Mouse (Mus musculus) midbrain, embryonic 10.5 days (tissue): ENCODE data around the gene Pde9a. TPM values are rescaled to one million over a fixed set of nuclear protein-coding genes. Genes with fewer than 3 reads are reported as not detected.

Experiments
- DNase-seq: peaks from one replicate; pipeline ENCODE4 v3.0.0-alpha.2; 2017; ENCODE audit warnings: low spot score
- H3K27ac ChIP-seq: fragments of 300-500 bp; sonication (generic); replicated peaks from 2 replicates; pipeline ENCODE4 v1.5.1; 2016; ENCODE audit warnings: mild to moderate bottlenecking
- H3K27me3 ChIP-seq: fragments of 300-500 bp; sonication (generic); 2 replicates; pipeline ENCODE4 v1.6.1; 2016; ENCODE audit warnings: low read depth, mild to moderate bottlenecking; ENCODE audit not compliant: poor library complexity, severe bottlenecking
- H3K36me3 ChIP-seq: fragments of 300-500 bp; sonication (generic); 2 replicates; pipeline ENCODE4 v1.6.1; 2016; ENCODE audit warnings: mild to moderate bottlenecking, moderate library complexity
- H3K4me1 ChIP-seq: fragments of 300-500 bp; sonication (generic); 2 replicates; pipeline ENCODE4 v1.6.1; 2016
- H3K4me3 ChIP-seq: fragments of 300-500 bp; sonication (generic); 2 replicates; pipeline ENCODE4 v1.5.1; 2016; ENCODE audit warnings: mild to moderate bottlenecking, moderate library complexity
- H3K9me3 ChIP-seq: fragments of 300-500 bp; sonication (generic); replicated peaks from 2 replicates; pipeline ENCODE4 v1.6.1; 2016; ENCODE audit warnings: mild to moderate bottlenecking
- WGBS: fragments of 180-500 bp; shearing (Covaris S2); methylation state at CpG from one replicate; pipeline ENCODE4 v1.1.7; 2016; 5-methylcytosine and 5-hydroxymethylcytosine counted together
- polyA plus RNA-seq: library from polyadenylated mRNA; unstranded; fragments of >200 nt; fragmentation: Nextera tagmentation; extraction: Ambion mirVana; gene quantifications from 2 replicates; pipeline ENCODE4 v1.2.1, GENCODE M21; 2016

The Pde9a gene
- polyA plus RNA-seq, 1 experiment from 2014 or later: 12.1 TPM

DNA sequence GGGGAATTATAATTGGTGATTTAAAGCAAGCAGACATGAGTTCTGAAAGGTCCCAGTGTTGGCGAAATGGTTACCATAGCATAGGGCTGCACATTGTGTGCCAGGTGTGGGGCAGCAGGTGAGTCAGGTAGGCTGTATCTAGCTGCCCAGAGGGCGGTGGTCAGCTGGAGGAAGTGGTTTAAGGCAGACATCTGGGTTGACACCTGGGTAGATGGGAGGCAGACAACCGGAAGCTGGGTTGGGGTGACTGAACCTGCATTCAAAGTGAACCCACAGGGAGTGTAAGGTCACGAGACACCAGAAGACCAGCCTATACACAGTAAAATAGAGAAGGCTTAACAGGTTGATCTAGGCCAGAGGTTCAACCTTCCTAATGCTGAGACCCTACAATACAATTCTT is 54.0 kb downstream of the Pde9a start:
- H3K27me3 ChIP-seq: 0 out of 2 replicates have a peak, but pooled peaks cover 3% of the 10 kb centered on the region
- H3K9me3 ChIP-seq: no peaks in the 10 kb centered on the region
- 88% methylated on average over 4 of the region's 4 CpGs for WGBS
- no peaks in the 10 kb centered on the region for H3K36me3 ChIP-seq
- peaks cover 29% of the 10 kb centered on the region for H3K4me1 ChIP-seq
- DNase-seq: no peak
- H3K27ac ChIP-seq: no peak overlapping the region
- H3K4me3 ChIP-seq: no peak overlapping the region

DNA sequence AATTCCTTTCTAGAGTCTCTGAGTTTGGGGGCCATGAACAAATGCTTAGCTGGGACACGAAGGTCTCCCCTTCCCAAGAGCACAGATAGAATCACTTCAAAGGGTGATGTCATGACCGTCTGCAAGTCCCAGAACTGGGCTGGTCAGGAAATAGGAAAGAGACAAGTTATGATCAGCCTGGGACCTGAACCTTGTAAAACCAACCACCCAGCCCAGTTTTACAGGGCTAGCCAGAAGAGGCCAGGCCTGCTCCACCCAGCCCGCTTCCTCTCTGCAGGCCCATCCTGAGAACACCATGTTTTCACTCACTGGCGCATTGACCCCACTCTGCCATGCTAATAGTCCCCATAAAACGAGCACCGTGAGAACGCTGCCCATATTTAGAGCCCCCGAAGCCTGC is 56.5 kb downstream of the Pde9a start:
- WGBS: 90% methylated on average over 8 of the region's 8 CpGs
- no peak overlapping the region for H3K27ac ChIP-seq

GRCm38 (mm10) chr17:31444251-31444650 is 58.2 kb downstream of the Pde9a start:
- Histone ChIP-seq H3K27ac (peak overlapping the region; percentile 23; the same call in 1 of the 2 replicates), H3K4me3 (no peak overlapping the region), H3K4me1 (peaks cover 14% of the 10 kb centered on the region), H3K27me3 (no peaks in the 10 kb centered on the region), H3K36me3 (peaks cover 5% of the 10 kb centered on the region; the same call in 1 of the 2 replicates), H3K9me3 (no peaks in the 10 kb centered on the region)
- 74% methylated on average over 7 of the region's 7 CpGs for WGBS
- DNase-seq: no peak

More for the DNA sequence above, 56.5 kb downstream of the Pde9a start:
- Histone ChIP-seq H3K36me3 (peaks cover 3% of the 10 kb centered on the region; the same call in 1 of the 2 replicates), H3K9me3 (no peaks in the 10 kb centered on the region), H3K27me3 (no peaks in the 10 kb centered on the region), H3K4me1 (peaks cover 14% of the 10 kb centered on the region), H3K4me3 (no peak overlapping the region)
- DNase-seq: no peak

- WGBS: 71% methylated on average over 7 of the region's 7 CpGs
Observed at GRCm38 (mm10) chr17:31445061-31445731, 59.2 kb downstream of the Pde9a start.

GRCm38 (mm10) chr17:31447766-31448165 is 61.8 kb downstream of the Pde9a start:
- Histone ChIP-seq H3K4me1 (peaks cover 26% of the 10 kb centered on the region), H3K27me3 (no peaks in the 10 kb centered on the region), H3K27ac (no peak overlapping the region), H3K4me3 (no peak overlapping the region), H3K9me3 (no peaks in the 10 kb centered on the region), H3K36me3 (peaks cover 5% of the 10 kb centered on the region; the same call in 1 of the 2 replicates)
- 89% methylated on average over 5 of the region's 5 CpGs for WGBS
- DNase-seq: no peak

More at GRCm38 (mm10) chr17:31445061-31445731, 59.2 kb downstream of the Pde9a start:
- Histone ChIP-seq H3K4me1 (peaks cover 14% of the 10 kb centered on the region), H3K9me3 (no peaks in the 10 kb centered on the region), H3K27me3 (no peaks in the 10 kb centered on the region), H3K27ac (no peak overlapping the region), H3K4me3 (no peak overlapping the region), H3K36me3 (peaks cover 5% of the 10 kb centered on the region; the same call in 1 of the 2 replicates)
- DNase-seq: no peak

GRCm38 (mm10) chr17:31448519-31448918 is 62.5 kb downstream of the Pde9a start:
- H3K27ac ChIP-seq: no peak overlapping the region
- H3K4me1 ChIP-seq: peaks cover 24% of the 10 kb centered on the region
- no peaks in the 10 kb centered on the region for H3K27me3 ChIP-seq
- 78% methylated on average over 1 of the region's 1 CpGs for WGBS
- no peaks in the 10 kb centered on the region for H3K9me3 ChIP-seq
- no peak overlapping the region for H3K4me3 ChIP-seq
- no peak for DNase-seq
- peaks cover 5% of the 10 kb centered on the region; the same call in 1 of the 2 replicates for H3K36me3 ChIP-seq

GRCm38 (mm10) chr17:31450206-31450605 is 64.2 kb downstream of the Pde9a start:
- WGBS: 88% methylated on average over 3 of the region's 3 CpGs
- Histone ChIP-seq H3K36me3 (peaks cover 6% of the 10 kb centered on the region; the same call in 1 of the 2 replicates), H3K27me3 (no peaks in the 10 kb centered on the region), H3K27ac (0 out of 2 replicates have a peak overlapping the region, but pooled peaks have one; percentile 1), H3K9me3 (no peaks in the 10 kb centered on the region), H3K4me3 (no peak overlapping the region), H3K4me1 (peaks cover 13% of the 10 kb centered on the region)
- no peak for DNase-seq

GRCm38 (mm10) chr17:31451179-31451708 is 65.2 kb downstream of the Pde9a start:
- Histone ChIP-seq H3K4me1 (peaks cover 16% of the 10 kb centered on the region), H3K27ac (peak overlapping the region; percentile 68), H3K36me3 (peaks cover 8% of the 10 kb centered on the region; the same call in 1 of the 2 replicates), H3K9me3 (no peaks in the 10 kb centered on the region), H3K4me3 (no peak overlapping the region), H3K27me3 (no peaks in the 10 kb centered on the region)
- 62% methylated on average over 8 of the region's 8 CpGs for WGBS
- no peak for DNase-seq

GRCm38 (mm10) chr17:31452816-31453215 is 66.8 kb downstream of the Pde9a start:
- Histone ChIP-seq H3K4me3 (no peak overlapping the region), H3K27me3 (no peaks in the 10 kb centered on the region), H3K4me1 (peaks cover 16% of the 10 kb centered on the region), H3K9me3 (no peaks in the 10 kb centered on the region), H3K36me3 (peaks cover 4% of the 10 kb centered on the region; the same call in 1 of the 2 replicates), H3K27ac (no peak overlapping the region)
- no peak for DNase-seq
- 75% methylated on average over 2 of the region's 2 CpGs for WGBS

GRCm38 (mm10) chr17:31453476-31453875 is 67.5 kb downstream of the Pde9a start:
- WGBS: 83% methylated on average over 3 of the region's 3 CpGs

GRCm38 (mm10) chr17:31454056-31454455 is 68.0 kb downstream of the Pde9a start:
- WGBS: 89% methylated on average over 9 of the region's 9 CpGs
- no peak overlapping the region for H3K4me3 ChIP-seq
- no peaks in the 10 kb centered on the region for H3K9me3 ChIP-seq
- H3K27ac ChIP-seq: no peak overlapping the region
- H3K27me3 ChIP-seq: no peaks in the 10 kb centered on the region
- peaks cover 4% of the 10 kb centered on the region; the same call in 1 of the 2 replicates for H3K36me3 ChIP-seq
- DNase-seq: no peak
- peaks cover 16% of the 10 kb centered on the region for H3K4me1 ChIP-seq

More at GRCm38 (mm10) chr17:31453476-31453875, 67.5 kb downstream of the Pde9a start:
- Histone ChIP-seq H3K4me3 (no peak overlapping the region), H3K36me3 (peaks cover 4% of the 10 kb centered on the region; the same call in 1 of the 2 replicates), H3K9me3 (no peaks in the 10 kb centered on the region), H3K27me3 (no peaks in the 10 kb centered on the region), H3K27ac (no peak overlapping the region), H3K4me1 (peaks cover 16% of the 10 kb centered on the region)
- no peak for DNase-seq

GRCm38 (mm10) chr17:31456723-31457567 is 70.9 kb downstream of the Pde9a start:
- no peaks in the 10 kb centered on the region for H3K9me3 ChIP-seq
- no peak for DNase-seq
- peaks cover 10% of the 10 kb centered on the region; the same call in 1 of the 2 replicates for H3K36me3 ChIP-seq
- H3K27ac ChIP-seq: no peak overlapping the region
- H3K27me3 ChIP-seq: no peaks in the 10 kb centered on the region
- peaks cover 10% of the 10 kb centered on the region for H3K4me1 ChIP-seq
- H3K4me3 ChIP-seq: no peak overlapping the region
- WGBS: 81% methylated on average over 18 of the region's 18 CpGs
